Mouse (Mus musculus): ENCODE results near the gene Frmd4a.

The Frmd4a gene

DNA sequence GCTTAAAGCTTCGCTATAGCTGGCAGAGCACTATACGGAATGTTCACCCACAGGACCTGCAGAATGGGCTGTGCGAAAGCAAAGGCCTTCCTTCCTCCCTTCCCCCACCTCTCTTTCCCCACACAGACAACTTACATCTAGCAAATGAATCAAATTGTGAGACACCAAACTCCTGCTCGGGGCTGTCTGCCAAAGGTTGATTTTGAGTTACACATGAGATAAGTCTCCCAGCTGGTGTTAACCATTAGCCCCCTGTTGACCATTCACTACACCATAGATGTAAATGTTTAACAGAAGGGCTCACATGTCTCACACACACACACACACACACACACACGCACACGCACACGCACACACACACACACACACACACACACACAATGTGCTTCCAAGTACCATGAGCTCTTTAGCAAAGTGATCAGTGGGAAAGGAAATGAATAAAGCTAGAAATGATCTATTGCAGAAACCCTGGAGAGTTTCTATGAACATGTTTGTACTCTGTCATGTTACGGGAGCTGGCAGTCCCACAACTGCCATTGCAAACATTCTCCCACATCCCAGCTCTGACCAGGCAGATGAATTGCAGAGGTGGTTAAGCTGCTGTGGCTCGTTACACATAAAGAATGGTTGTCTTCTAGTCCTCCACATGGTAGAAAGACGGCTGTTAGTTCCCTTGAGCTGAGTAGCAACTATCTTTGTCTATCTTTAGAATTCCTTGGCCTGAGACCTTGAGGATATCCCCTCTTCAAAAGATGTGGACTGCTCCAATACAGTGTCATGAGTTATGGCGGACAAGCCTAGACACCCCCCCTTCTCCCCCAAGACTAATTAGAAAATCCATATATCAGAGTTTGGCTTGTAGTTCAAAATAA is 492.9 kb downstream of the Frmd4a start:
- in situ Hi-C loops (cut with MboI; ENCODE audit: low sequenced_read_pairs): no loop called here

DNA sequence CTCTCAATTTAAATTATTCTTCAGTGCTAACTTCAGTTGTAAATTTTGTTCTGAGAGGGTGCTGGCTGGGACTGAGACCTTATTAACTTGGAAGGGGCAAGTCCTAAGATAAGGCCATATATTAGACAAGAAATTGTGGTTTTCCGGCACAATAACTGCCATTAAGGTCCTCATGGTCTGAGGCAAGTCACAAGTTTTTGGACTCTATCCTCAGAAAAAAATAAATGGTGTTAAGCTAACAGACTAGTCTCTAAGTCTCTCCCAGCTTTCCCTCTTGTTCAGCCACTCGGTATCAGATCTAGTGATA is 493.5 kb downstream of the Frmd4a start:
- in situ Hi-C loops (cut with MboI; ENCODE audit: low sequenced_read_pairs): no loop called here

DNA sequence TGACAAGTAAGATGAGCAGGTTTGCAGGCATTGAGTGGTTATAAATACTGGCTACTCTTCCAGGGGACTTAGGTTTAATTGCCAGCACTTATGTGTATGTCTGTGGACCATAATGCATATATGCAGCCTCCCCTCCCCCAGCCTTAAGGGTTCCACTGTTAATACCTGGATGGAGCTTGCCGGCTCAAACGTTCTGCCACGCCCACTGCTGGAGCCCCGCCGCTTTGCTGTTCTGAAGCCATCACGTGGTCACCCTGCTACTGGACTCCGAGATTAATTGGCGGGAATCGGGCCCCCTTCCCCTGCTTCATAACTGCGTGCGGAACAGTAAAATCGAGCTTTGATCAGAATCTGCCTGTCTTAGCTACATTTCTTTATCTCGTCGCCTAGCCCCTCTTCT is 495.1 kb downstream of the Frmd4a start:
- in situ Hi-C loops (cut with MboI; ENCODE audit: low sequenced_read_pairs): no loop called here

DNA sequence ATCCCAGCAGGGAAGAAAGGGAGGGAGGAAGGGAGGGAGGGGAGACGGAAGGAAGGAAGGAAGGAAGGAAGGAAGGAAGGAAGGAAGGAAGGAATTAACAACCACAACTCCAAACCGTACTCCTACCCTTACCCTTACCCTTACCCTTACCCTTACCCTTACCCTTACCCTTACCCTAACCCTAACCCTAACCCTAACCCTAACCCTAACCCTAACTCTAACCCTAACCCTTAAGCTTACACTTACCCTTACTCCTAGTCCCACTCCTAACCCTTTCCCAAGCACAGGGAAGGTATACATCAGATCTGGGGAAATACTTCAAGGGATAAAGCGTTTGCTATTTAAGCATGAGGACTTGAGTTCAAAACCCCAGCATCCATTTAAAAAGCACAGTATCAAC is 498.4 kb downstream of the Frmd4a start:
- in situ Hi-C loops (cut with MboI; ENCODE audit: low sequenced_read_pairs): no loop called here

DNA sequence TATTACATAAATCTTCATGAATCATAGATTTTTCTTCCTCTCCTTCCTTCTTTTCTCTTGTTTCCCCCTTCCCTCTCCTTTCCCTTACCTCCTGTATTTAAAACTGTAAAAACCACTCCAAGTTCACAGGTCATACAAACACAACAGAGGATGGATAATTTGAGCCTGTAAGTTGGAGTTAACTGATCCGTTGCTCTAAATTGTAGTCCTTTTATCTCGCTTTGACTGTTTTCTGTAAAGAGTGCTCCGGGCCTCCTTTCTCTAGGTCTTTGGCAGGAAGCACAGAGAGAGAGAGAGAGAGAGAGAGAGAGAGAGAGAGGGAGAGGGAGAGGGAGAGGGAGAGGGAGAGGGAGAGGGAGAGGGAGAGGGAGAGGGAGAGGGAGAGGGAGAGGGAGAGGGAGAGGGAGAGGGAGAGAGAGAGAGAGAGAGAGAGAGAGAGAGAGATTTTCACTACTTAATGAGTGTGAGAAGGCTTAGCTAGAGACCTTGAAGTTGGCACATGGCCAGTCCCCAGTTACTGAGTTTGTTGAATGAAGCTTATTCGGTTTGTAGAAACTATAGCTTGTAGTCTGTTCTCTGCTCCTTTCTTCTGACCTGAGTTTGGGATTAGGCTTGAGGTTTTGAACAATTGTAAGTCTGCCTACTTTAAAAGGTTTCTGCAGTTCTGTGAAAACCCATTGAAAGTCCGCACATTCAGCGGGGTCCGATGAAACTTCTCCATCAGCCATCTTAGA is 499.5 kb downstream of the Frmd4a start:
- in situ Hi-C loops (cut with MboI; ENCODE audit: low sequenced_read_pairs): no loop called here

DNA sequence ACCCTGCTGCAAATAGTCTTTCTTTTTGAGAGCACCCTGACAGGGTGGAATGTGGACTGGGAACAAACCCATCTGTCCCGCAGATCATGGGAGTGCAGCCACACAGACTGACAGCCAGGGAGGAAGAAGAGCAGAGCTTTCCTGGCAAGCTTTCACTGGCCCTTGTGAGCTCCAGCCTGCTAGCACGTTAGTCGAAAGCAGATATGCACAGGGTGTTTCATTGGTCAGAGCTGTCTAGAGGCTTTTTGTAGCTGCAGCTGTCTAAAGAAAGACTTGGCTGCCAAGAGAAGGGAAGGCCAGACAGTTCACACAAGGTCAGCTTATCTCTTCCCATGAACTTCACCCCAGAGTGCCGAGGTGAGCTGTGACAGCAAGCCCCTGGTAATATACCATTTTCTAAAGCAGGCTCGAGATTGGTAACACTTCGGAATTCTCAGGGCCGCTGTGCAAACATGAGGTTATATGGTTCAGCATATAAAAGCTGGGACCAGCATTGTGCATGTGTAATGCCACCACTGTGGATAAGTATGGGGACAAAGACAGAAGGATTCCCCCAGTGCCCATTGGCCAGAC is 500.1 kb downstream of the Frmd4a start:
- in situ Hi-C loops (cut with MboI; ENCODE audit: low sequenced_read_pairs): no loop called here

DNA sequence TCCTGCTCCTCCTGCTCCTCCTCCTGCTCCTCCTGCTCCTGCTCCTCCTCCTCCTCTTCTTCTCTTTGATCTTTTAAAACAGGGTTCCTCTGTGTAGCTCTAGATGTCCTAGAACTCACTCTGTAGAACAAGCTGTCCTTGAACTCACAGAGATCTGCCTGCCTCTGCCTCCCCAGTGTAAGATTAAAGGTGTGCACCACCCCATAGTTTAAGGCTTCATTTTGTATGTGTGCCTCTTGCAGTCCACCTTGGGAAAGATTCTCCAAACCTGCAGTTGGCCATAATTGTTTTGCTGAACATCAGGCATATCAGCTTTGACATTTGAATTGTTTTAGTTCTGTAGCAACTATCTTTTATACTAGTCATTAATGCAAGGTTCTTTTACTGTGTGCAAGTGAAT is 501.0 kb downstream of the Frmd4a start:
- in situ Hi-C loops (cut with MboI; ENCODE audit: low sequenced_read_pairs): no loop called here

DNA sequence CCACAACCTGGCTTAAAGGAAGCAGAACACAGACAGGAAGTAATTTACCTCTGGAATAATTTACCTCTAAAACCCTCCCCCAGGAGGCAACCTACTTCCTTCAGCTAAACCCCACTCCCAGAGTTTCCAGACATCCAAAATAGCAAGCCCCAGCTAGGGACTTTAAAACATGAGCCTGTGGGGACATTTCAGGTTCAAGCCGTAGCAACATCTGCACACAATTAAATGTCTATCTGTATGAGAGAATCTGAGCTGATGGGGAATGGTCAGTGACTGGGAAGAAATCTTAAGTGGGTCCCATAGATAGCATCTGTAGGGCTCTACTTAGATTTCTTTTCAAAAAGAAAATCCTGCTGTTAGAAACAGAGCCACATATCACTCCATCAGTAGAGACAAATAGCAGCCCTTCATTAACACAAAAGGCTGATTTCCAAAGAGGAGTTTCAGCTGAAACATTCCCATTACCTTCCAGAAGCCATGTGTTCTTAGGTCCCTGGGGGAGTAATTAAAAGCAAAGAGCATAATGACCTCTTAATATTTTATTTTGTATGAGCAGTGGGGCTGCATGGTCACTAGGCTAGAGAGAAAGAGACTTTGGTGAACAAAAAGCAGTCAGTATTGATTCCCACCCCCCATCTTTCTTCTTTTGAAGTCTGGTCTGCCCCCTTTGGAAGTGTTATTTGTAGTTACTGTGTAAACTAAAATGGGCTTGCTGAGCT is 505.4 kb downstream of the Frmd4a start:
- in situ Hi-C loops (cut with MboI; ENCODE audit: low sequenced_read_pairs): no loop called here

DNA sequence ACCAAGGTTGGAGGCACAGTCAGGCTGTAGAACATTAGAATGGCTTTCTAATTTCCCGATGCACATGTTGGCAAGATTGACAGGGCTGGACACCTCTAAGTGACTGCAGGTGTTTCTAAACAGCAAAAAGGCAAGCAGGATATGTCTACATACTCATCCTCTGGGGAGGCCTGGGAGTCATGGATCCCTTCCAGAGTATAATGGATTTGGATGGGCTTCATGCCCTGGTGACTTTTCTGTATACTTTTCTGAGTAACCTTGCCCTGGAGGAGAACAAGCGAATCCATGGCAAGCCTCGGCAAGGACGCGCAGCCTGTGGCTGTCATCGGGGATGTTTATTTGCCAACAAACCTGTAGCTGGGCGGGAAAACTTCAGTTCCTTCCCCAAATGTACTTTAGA is 509.6 kb downstream of the Frmd4a start:
- in situ Hi-C loops (cut with MboI; ENCODE audit: low sequenced_read_pairs): no loop called here

DNA sequence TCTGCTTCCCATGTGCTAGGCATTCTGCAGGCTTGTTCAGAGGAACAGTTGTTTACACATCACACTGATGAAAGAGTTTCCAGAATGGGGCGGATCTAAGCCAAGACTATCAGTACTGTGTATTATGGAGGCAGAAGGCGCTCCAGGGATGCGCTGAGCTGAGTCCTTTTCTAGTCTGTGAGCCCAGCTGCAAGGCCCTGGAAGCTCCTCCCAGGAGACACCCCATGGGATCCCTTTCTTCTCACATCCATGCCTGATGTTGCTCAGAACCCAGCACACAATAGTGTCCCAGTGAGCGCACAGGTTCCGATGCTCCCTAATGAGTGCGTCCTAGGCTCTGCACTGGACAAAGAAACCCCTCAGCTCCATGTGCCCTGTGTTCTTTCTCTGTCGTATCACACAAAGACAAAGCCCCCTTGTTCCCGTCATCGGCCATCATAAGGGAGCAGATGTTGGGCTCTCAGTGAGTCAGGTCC is 511.8 kb downstream of the Frmd4a start:
- in situ Hi-C loops (cut with MboI; ENCODE audit: low sequenced_read_pairs): no loop called here

DNA sequence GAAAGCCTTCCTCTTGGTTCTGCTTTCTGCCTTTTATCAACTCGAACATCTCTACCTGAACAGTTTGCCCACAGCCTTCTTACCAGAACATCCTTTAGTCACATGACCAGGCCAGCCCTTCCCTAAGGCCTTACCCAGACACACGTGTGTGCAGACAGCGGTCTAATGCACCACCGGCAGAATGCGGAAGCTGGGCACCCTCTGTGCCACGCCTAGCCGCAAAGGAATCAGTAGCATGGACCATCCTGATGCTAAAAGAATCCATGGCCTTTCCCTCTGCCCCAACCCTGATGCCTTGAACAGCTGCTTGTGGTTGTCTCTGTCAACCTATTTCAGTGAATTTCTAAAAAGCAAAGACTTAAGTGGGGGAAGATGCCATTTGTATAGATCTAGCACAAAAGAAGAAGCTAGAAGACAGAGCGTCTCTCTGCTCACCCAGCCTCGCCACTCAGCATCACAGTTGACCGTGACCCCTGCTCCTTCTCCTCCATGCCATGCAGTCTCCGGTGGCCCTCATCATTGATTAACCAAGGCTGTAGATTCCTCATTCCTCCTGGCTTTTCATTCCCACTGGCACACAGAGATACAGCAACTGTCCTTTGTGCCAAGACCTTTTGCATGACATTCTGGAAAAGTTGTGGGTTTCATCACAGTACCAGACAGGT is 514.1 kb downstream of the Frmd4a start:
- in situ Hi-C loops (cut with MboI; ENCODE audit: low sequenced_read_pairs): no loop called here

DNA sequence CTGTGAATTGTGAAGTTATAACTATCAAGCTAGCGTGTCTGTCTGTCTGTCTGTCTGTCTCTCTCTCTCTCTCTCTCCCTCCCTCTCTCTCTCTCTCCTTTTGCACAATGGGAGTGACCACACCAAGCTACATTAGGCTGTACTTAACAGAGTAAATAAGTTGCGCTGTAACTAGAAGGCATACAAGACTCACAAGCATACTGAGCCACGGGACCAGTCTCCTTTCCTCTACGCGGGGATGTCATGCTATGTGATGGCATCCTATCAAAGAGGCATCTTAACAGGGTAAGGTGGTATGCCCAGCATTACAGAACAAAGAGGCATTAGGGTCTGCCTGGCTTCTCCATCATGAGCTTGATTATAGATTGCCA is 514.7 kb downstream of the Frmd4a start:
- in situ Hi-C loops (cut with MboI; ENCODE audit: low sequenced_read_pairs): no loop called here

DNA sequence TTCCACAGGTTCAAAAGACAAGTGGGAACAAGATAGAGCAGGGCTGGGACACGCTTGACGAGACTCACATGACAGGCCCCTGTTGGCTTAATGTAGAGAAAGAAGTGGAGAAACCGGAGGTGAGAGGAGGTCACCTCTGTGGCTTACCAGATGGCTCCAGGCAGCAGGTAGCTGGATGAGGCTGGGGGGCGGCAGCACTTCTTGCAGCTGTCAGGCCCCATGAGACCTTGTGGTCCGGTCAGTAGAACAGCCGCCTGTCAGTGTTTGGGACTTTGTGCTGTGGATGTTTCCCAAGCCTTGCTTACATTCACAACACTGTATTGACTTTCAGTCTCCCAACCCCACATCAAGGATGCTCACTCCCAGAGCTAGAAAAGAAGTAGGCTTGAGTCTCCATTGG is 515.4 kb downstream of the Frmd4a start:
- in situ Hi-C loops (cut with MboI; ENCODE audit: low sequenced_read_pairs): no loop called here

DNA sequence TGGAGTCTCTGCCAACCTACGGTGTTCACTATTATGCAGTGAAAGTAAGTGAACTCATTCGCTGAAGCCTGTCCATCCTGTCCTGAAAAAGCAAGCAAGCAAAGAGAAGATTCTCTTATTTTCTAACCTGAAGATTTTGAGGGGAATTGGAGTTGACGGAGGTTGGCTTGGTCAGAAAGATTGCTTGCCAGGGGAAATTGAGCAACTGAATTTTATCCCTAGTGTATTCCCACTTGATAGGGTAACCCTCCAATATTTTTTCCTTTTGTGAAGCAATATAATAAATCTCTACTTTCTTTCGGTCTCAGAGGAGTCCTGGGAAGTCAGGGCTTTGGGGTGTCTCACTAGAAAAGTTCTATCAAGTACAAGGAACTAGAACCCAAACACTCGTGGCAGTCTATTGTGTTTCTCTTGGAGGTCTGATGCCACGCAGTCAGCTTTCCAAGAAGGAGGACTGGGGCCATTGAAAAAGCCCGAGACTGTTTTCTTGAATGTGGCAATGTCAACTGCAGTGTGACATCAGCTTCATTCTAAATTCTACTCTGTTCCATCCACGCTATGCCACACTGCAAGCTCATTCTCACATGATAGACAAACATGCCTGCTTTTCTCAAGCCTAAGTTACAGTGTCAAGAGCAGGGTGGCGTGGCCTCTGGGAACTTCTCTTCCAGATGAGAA is 517.8 kb downstream of the Frmd4a start:
- in situ Hi-C loops (cut with MboI; ENCODE audit: low sequenced_read_pairs): no loop called here

DNA sequence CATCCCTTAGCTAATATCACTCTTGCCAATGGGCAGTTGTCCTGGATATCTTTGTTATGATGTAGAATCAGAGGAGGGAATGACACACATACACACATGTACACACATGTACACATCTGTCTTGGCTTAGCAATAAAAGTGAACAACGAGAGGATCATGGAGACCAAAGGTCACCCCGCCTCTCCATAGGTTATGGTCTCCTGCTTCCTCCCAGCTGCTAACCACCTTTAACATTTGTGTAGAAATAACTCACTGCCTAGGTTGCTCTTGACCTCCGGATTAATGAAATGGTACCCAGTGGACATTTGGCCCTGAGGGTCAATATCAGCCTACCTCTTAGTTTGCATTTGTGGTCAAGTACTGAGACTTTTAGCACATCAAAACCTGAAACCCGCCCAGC is 523.8 kb downstream of the Frmd4a start:
- in situ Hi-C loops (cut with MboI; ENCODE audit: low sequenced_read_pairs): no loop called here

DNA sequence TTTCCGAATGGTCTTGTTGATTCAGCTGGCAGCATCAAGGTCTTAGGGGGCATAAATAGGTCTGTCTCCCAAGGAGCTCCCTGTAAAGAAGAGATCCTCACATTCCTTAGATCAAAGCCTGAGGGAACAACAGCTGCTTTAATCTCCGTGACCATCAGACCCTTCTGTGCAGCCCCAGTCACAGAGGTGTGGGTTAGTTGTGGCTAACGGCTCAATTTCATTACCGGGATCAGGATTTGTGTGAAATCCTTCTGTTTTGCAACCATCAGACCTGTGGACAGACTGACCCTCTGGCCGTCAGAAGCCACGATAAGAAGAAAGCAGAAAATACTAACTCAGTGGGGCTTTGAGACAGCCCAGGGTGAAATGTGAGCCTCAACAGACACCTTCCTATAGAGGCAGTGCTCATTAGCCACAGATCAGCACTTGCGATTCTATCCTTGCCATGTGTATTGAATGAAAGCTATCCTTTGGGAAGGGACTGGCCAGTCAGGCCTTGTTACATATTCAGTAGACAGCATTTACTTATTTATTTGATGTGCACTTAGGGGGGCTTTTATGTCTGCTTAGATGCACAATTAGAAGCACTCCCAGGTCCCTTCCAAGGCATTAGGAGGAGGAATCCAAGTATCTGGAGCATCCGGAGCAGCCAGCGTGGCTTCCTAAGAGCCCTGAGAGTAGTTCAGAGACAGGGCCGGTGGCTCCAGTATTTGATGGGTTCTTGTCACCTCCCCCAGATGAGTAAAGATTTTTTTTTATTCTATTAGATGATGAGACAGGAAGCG is 524.5 kb downstream of the Frmd4a start:
- in situ Hi-C loops (cut with MboI; ENCODE audit: low sequenced_read_pairs): no loop called here

DNA sequence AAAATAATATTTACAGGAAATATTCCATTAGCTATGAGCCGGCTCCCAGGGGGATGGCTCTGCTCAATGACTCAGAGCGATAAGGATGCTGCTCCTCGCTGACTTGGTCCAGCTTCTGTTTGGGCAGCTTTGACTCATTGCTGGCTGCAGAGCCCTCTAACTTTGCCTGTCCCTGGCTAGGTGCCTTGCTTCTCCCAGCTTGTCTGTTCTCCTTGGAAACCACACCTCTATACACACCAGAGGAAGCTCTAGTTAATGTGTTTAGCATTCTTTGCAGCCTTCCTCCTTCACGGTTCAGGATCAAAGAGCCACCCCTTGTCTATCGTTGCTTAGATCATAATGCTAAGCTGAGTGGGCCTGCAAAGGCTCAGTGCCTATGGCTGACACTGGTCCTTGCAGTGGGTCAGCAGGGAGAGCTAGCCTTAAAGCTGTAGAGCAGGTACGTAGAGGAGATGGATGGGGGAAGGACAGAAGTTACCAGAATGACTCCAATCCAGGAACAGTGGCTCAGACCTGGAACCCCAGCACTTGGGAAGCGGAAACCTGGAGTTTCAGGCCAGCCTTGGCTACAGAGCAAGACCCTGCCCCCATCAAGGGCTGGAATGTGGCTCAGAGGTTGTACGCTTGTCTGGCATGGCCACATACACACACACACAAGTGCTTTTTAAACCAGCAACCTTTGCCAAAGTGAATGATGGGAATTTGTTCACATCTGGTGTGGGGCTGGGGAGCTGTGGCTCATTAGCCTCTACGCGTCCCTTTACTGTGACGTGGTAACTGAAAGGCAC is 525.3 kb downstream of the Frmd4a start:
- in situ Hi-C loops (cut with MboI; ENCODE audit: low sequenced_read_pairs): no loop called here

DNA sequence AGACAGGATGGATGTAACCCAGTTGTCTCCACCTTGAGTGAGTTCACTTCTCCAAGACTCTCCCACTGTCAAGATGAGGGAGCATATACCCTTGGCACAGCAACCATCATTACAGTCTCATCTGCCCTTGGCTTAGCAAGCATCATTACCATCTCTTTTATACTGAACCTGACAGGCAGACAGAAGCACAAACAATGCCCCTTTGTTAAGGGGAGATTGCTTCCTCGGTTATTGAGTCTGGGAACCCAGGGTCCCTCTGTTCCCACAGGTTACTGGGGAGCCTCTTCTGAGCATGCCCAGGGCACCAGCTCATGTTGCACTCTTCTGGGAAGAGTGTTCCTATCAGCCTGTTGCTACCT is 525.9 kb downstream of the Frmd4a start:
- in situ Hi-C loops (cut with MboI; ENCODE audit: low sequenced_read_pairs): no loop called here

DNA sequence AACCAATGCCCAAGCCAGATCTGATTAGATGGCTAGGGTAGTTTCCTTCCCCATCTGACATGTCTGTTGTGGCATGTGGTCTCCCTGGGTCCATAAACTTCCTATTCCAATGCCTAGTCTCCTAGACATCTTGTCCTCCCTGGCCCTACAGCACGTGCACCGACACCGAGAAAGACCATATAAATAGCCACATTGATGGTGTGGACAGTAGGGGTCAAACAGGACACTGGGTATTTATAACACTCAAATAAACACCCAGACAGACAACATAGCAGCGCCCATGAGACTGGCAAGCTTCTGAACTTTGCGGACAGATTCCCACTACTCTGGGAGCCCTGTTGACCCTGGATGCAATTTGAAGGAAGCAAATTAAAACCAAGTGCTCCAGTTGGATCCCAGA is 526.8 kb downstream of the Frmd4a start:
- in situ Hi-C loops (cut with MboI; ENCODE audit: low sequenced_read_pairs): no loop called here
